Mouse (Mus musculus): ENCODE measurements at regions not wholly inside any gene's neighbourhood (a gene's known extent, or its start where the extent isn't known, plus 50 kb on each side); places are given as distances from the start of the nearest gene placed in this dataset.
A peak's percentile ranks its signal among the peaks of the same experiment; 100 is the strongest.
"Not testable (repeated sequence)": the region's sequence is repeated elsewhere in the genome, so short reads cannot be mapped to it uniquely, and the experiment has no call there.

GRCm38 (mm10) chr4:97509576-97509975 lies 263.0 kb upstream of the Nfia start:
- H3K9me3 ChIP-seq (replicated peaks), result no peaks in the 10 kb centered on the region
- no peaks in the 10 kb centered on the region for H3K36me3 ChIP-seq
- 82% methylated on average over 8 of the region's 8 CpGs for WGBS
- ATAC-seq (ENCODE audit: low FRiP score), result no peak
- H3K9ac ChIP-seq (replicated peaks), result no peak overlapping the region
- H3K4me2 ChIP-seq, result no peak overlapping the region
- H3K4me1 ChIP-seq, result no peaks in the 10 kb centered on the region
- H3K27ac ChIP-seq (replicated peaks), result no peak overlapping the region
- no peaks in the 10 kb centered on the region for H3K27me3 ChIP-seq (replicated peaks)
- no peak overlapping the region for H3K4me3 ChIP-seq (replicated peaks)

DNA sequence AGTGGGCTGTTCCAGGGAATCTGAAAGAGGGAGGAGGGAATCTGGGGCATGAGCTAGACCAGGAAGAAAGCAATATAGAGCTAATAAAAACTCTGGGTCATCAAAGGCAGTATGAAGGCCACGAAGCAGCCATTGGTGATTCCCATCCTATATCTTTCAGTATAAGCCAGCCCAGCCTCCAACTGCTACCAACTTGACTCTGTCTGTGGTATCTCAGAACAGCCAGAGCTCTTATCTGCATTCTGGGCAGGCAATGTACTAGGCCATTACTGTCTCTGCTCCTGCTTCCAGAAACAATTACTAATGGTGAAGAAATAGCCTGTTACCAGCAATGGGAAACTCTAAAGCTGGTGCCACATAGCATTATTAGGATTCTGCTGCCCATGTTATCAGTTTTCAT lies 266.8 kb upstream of the Nfia start:
- Histone ChIP-seq H3K9me3 (replicated peaks) (no peaks in the 10 kb centered on the region), H3K36me3 (no peaks in the 10 kb centered on the region), H3K27me3 (replicated peaks) (no peaks in the 10 kb centered on the region), H3K4me3 (replicated peaks) (no peak overlapping the region), H3K9ac (replicated peaks) (no peak overlapping the region), H3K27ac (replicated peaks) (no peak overlapping the region), H3K4me1 (no peaks in the 10 kb centered on the region), H3K4me2 (no peak overlapping the region)
- no peak for ATAC-seq (ENCODE audit: low FRiP score)
- 75% methylated on average over 1 of the region's 1 CpGs for WGBS

DNA sequence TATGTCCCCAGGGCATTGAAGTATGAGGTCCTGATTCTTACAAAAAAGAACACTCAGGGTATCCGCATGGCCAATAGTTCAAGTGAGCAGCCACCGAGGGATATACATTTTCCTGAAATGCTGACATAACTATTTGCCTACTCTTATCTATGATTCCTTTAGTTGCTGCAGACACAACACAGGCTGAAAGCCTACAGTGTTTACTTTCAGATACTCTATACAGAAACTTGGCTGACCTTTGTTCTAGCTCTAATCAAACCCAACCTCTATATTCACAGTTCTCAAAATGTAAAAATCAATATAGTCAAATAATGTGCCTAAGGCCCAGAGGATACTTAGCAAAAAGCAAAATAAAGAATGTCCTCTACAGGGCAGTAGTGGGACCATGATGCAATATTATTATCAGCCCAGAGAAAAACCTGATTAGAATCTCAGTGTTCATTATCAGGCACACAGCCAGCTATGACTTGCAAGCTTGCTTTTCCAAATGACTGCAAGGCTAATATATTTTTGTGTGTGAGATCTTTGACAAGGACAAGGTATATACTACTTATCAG lies 281.2 kb upstream of the Nfia start:
- ATAC-seq (ENCODE audit: low FRiP score), result no peak
- WGBS, result 83% methylated on average over 2 of the region's 2 CpGs
- Histone ChIP-seq H3K27me3 (replicated peaks) (no peaks in the 10 kb centered on the region), H3K4me1 (no peaks in the 10 kb centered on the region), H3K9me3 (replicated peaks) (no peaks in the 10 kb centered on the region), H3K4me3 (replicated peaks) (no peak overlapping the region), H3K9ac (replicated peaks) (no peak overlapping the region), H3K4me2 (no peak overlapping the region), H3K36me3 (no peaks in the 10 kb centered on the region), H3K27ac (replicated peaks) (no peak overlapping the region)

GRCm38 (mm10) chr4:97486354-97486753 lies 286.2 kb upstream of the Nfia start:
- ATAC-seq (ENCODE audit: low FRiP score), result peak; percentile 80
- 20% methylated on average over 10 of the region's 10 CpGs for WGBS
- H3K27ac ChIP-seq (replicated peaks), result 0 out of 2 replicates have a peak overlapping the region, but pooled peaks have one; percentile 18
- no peaks in the 10 kb centered on the region for H3K9me3 ChIP-seq (replicated peaks)
- no peak overlapping the region for H3K4me2 ChIP-seq
- no peaks in the 10 kb centered on the region for H3K27me3 ChIP-seq (replicated peaks)
- peaks cover 9% of the 10 kb centered on the region for H3K4me1 ChIP-seq
- no peak overlapping the region for H3K4me3 ChIP-seq (replicated peaks)
- H3K9ac ChIP-seq (replicated peaks), result no peak overlapping the region
- no peaks in the 10 kb centered on the region for H3K36me3 ChIP-seq

DNA sequence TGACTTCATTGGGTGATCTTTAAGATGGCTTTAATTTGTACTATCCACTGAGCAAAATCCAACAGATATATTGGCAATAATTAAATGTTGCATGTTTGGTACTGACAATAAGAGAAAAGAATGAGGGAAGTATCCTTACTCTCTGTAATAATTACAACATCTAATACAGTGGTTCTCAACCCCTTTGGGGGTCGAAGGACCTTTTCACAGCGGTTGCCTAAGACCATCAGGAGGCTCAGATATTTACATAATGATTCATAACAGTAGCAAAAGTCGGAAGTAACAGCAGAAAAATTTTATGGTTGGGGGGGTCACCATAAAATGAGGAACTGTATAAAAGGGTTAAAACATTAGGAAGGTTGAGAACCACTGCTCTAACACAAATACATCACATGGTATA lies 287.3 kb upstream of the Nfia start:
- no peak for ATAC-seq (ENCODE audit: low FRiP score)
- 90% methylated on average over 3 of the region's 3 CpGs for WGBS

GRCm38 (mm10) chr4:97482701-97483246 lies 289.8 kb upstream of the Nfia start:
- H3K9ac ChIP-seq (replicated peaks), result no peak overlapping the region
- H3K9me3 ChIP-seq (replicated peaks), result no peaks in the 10 kb centered on the region
- H3K4me1 ChIP-seq, result peaks cover 9% of the 10 kb centered on the region
- H3K4me2 ChIP-seq, result no peak overlapping the region
- WGBS, result 54% methylated on average over 10 of the region's 10 CpGs
- peak; percentile 46; the same call in 1 of the 2 replicates for ATAC-seq (ENCODE audit: low FRiP score)
- no peaks in the 10 kb centered on the region for H3K36me3 ChIP-seq
- no peak overlapping the region for H3K4me3 ChIP-seq (replicated peaks)
- no peaks in the 10 kb centered on the region for H3K27me3 ChIP-seq (replicated peaks)
- H3K27ac ChIP-seq (replicated peaks), result no peak overlapping the region; the same call in 1 of the 2 replicates

More for the DNA sequence above, 287.3 kb upstream of the Nfia start:
- Histone ChIP-seq H3K4me1 (peaks cover 9% of the 10 kb centered on the region), H3K27ac (replicated peaks) (no peak overlapping the region), H3K4me3 (replicated peaks) (no peak overlapping the region), H3K9ac (replicated peaks) (no peak overlapping the region), H3K27me3 (replicated peaks) (no peaks in the 10 kb centered on the region), H3K36me3 (no peaks in the 10 kb centered on the region), H3K9me3 (replicated peaks) (no peaks in the 10 kb centered on the region), H3K4me2 (no peak overlapping the region)

GRCm38 (mm10) chr4:97481836-97482235 lies 290.7 kb upstream of the Nfia start:
- no peak overlapping the region for H3K9ac ChIP-seq (replicated peaks)
- H3K4me2 ChIP-seq, result no peak overlapping the region
- no peak for ATAC-seq (ENCODE audit: low FRiP score)
- no peaks in the 10 kb centered on the region for H3K27me3 ChIP-seq (replicated peaks)
- no peaks in the 10 kb centered on the region for H3K36me3 ChIP-seq
- H3K4me3 ChIP-seq (replicated peaks), result no peak overlapping the region
- H3K27ac ChIP-seq (replicated peaks), result no peak overlapping the region
- peaks cover 12% of the 10 kb centered on the region for H3K4me1 ChIP-seq
- H3K9me3 ChIP-seq (replicated peaks), result no peaks in the 10 kb centered on the region
- WGBS, result 80% methylated on average over 3 of the region's 3 CpGs

DNA sequence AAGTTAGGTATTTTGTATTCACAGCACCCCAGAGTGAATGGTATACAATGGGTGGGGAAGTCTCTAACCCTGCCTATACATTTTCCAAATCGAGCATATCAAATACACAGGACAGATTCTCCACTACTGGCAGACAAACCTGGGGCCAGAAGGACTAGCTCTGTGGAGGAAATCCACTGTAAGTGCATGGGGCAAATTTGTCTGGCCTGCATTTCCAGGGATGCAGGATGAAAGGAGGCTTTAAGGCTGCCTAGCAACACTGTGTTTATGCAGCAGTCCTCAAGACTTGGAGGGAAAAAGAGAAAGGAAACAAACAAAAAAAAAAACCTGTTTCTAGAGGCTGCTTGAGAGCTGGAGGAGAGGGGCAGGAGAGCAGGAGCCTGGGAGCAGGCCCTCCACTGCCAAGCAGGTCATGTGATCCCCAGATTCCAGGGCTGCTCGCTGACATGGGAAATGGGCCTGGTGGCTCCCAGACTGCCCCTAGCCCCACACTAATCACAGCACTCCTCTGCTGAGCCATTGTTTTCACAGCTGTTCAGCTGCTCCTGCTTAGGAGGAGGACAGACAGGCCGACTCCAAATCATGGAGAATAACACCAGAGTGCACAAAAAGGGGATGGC lies 293.7 kb upstream of the Gm10192 start:
- Histone ChIP-seq H3K36me3 (no peaks in the 10 kb centered on the region), H3K9ac (replicated peaks) (no peak overlapping the region), H3K4me1 (peaks cover 7% of the 10 kb centered on the region; the same call in 1 of the 2 replicates), H3K4me2 (no peak overlapping the region), H3K9me3 (replicated peaks) (no peaks in the 10 kb centered on the region), H3K27me3 (replicated peaks) (no peaks in the 10 kb centered on the region), H3K27ac (replicated peaks) (peak overlapping the region; percentile 56), H3K4me3 (replicated peaks) (no peak overlapping the region)
- ATAC-seq (ENCODE audit: low FRiP score), result peak; percentile 87
- WGBS, result 10% methylated on average over 3 of the region's 3 CpGs

- H3K4me2 ChIP-seq; H3K9ac ChIP-seq (replicated peaks); H3K27ac ChIP-seq (replicated peaks); H3K9me3 ChIP-seq (replicated peaks); ATAC-seq (ENCODE audit: low FRiP score); H3K27me3 ChIP-seq (replicated peaks); H3K4me3 ChIP-seq (replicated peaks); H3K4me1 ChIP-seq; H3K36me3 ChIP-seq: not testable (repeated sequence)
- 94% methylated on average over 8 of the region's 8 CpGs for WGBS
Measured at GRCm38 (mm10) chr4:97473492-97473891, 290.5 kb upstream of the Gm10192 start.

GRCm38 (mm10) chr4:97465932-97466666 lies 283.1 kb upstream of the Gm10192 start:
- Histone ChIP-seq H3K9me3 (replicated peaks) (no peaks in the 10 kb centered on the region), H3K4me1 (0 out of 2 replicates have a peak, but pooled peaks cover 7% of the 10 kb centered on the region), H3K4me2 (no peak overlapping the region), H3K4me3 (replicated peaks) (no peak overlapping the region), H3K27ac (replicated peaks) (no peak overlapping the region), H3K9ac (replicated peaks) (no peak overlapping the region), H3K36me3 (no peaks in the 10 kb centered on the region), H3K27me3 (replicated peaks) (no peaks in the 10 kb centered on the region)
- ATAC-seq (ENCODE audit: low FRiP score), result peak; percentile 38
- 27% methylated on average over 6 of the region's 6 CpGs for WGBS

DNA sequence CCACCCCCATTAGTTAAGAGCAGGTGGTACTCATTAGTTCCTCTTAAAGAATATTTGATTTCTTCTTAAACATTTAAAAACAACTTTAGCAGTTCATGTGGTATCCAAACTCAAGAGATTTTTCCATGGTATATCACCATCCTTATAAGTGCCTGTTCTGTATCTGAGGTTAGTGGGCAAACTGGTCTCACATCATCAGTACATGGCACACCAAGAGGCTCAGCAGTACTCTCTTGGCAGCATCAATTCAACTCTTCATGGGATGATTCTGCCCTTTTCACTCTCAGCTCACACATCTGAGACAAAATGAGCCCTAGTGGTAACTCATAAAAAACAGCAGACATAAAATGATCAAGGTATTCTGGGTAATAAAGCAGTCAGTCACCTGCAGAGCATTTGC lies 282.6 kb upstream of the Gm10192 start:
- Histone ChIP-seq H3K9ac (replicated peaks) (no peak overlapping the region), H3K9me3 (replicated peaks) (no peaks in the 10 kb centered on the region), H3K4me2 (no peak overlapping the region), H3K27ac (replicated peaks) (no peak overlapping the region), H3K4me3 (replicated peaks) (no peak overlapping the region), H3K27me3 (replicated peaks) (no peaks in the 10 kb centered on the region), H3K4me1 (0 out of 2 replicates have a peak, but pooled peaks cover 7% of the 10 kb centered on the region), H3K36me3 (no peaks in the 10 kb centered on the region)
- no peak for ATAC-seq (ENCODE audit: low FRiP score)

- Histone ChIP-seq H3K4me1 (0 out of 2 replicates have a peak, but pooled peaks cover 7% of the 10 kb centered on the region), H3K27ac (replicated peaks) (no peak overlapping the region), H3K9ac (replicated peaks) (no peak overlapping the region), H3K4me3 (replicated peaks) (no peak overlapping the region), H3K4me2 (no peak overlapping the region), H3K27me3 (replicated peaks) (no peaks in the 10 kb centered on the region), H3K36me3 (no peaks in the 10 kb centered on the region), H3K9me3 (replicated peaks) (no peaks in the 10 kb centered on the region)
- 64% methylated on average over 1 of the region's 1 CpGs for WGBS
- no peak for ATAC-seq (ENCODE audit: low FRiP score)
Measured at GRCm38 (mm10) chr4:97461177-97461576, 278.2 kb upstream of the Gm10192 start.

Data from neural tube, embryonic 15.5 days (tissue).